Mouse (Mus musculus): ENCODE data around the gene Actr1a. TPM values are rescaled to one million over a fixed set of nuclear protein-coding genes. Genes with fewer than 3 reads are reported as not detected.

Actr1a gene
- 242 and 258 TPM in 2 replicates for polyA plus RNA-seq (2016; fragmentation: Nextera tagmentation; extraction: Ambion mirVana)

DNA sequence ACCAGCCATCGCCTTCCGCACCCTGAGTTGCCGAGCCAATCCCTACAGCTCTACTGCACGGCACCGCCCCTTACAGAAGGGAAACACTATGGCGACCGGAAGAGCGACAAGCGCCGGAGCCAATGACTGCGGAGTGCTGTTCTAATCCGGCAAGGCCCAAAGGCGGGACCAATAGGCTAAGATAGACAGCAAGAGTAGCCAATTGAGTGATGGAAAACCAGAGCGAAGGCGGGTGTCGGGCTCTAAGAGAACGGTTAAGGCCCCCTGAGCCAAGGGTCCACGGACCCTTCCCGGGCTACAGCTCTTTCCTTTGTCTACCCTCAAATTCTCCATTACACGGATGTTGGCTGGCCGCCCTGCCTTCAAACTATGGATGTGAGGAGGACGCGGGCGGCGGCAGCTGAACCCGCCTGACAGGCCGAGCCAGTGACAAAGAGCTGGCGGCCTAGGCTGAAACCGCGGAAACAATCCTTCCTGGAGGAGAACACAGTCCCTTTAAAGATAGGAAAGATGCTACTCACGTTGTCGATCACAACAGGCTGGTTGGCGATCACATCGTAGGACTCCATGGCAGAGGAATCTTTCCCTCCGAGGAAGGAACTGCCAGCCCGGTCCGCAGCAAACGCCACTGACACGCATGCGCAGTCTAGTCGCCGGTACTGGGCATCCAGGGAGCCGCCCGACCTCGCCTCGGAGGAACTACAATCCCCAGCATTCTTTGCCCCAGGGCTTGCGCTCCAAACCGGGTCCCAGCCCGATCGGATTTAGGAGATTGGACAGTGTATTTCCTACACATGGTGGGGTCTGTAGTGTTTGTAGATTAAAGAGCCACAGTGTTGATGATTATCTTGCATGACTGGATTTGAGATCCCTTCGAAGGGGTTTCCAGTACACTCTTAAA lies at the start of gene Actr1a:
TSS of gene Actr1a (minus strand) at position 640 of the 901 bp plus-strand sequence.
- no peaks in the 10 kb centered on the region for H3K9me3 ChIP-seq
- peak within 1 kb of the TSS; percentile 81 for H3K27ac ChIP-seq (replicated peaks)
- no peaks in the 10 kb centered on the region for H3K36me3 ChIP-seq
- H3K9ac ChIP-seq (replicated peaks), result peak within 1 kb of the TSS; percentile 89
- WGBS, result under 1% methylated on average over 51 of the region's 51 CpGs
- peaks cover 43% of the 10 kb centered on the region for H3K4me1 ChIP-seq
- H3K27me3 ChIP-seq, result no peaks in the 10 kb centered on the region
- peak within 1 kb of the TSS; percentile 96 for H3K4me2 ChIP-seq (replicated peaks)
- H3K4me3 ChIP-seq, result peak within 1 kb of the TSS; percentile 87
- ATAC-seq (ENCODE audit: low FRiP score, low read depth), result peak; percentile 92

- H3K9ac ChIP-seq (replicated peaks), result no peak overlapping the region
- peaks cover 43% of the 10 kb centered on the region for H3K4me1 ChIP-seq
- H3K36me3 ChIP-seq, result no peaks in the 10 kb centered on the region
- H3K4me3 ChIP-seq, result no peak overlapping the region
- H3K27ac ChIP-seq (replicated peaks), result peak overlapping the region; percentile 67
- peak; percentile 68; the same call in 1 of the 2 replicates for ATAC-seq (ENCODE audit: low FRiP score, low read depth)
- WGBS, result 8% methylated on average over 6 of the region's 6 CpGs
- H3K9me3 ChIP-seq, result no peaks in the 10 kb centered on the region
- H3K4me2 ChIP-seq (replicated peaks), result no peak overlapping the region
- no peaks in the 10 kb centered on the region for H3K27me3 ChIP-seq
Measured at GRCm38 (mm10) chr19:46444209-46444608, 48.7 kb upstream of the Actr1a start.

DNA sequence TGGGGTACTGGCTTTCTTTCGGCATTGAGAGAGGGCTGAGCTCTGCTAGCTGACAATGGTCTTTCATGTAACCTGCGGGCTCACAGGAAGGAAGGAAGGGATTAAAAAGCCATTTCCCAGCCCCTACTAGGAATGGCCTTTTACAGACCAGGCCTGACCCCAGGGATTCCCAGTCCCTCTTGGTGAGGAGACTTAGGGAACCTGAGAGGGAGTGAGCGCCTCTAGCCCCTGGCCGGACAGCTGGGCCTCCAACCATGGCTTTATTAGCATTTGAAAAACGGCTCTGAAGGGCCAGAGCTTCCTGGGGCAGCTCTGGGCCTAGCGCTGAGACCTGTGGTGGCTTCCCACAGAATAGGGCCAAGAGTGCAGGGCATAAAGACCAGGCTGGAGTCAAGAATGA lies 48.0 kb upstream of the Actr1a start:
- WGBS, result 5% methylated on average over 6 of the region's 6 CpGs
- H3K27me3 ChIP-seq, result no peaks in the 10 kb centered on the region
- no peak for ATAC-seq (ENCODE audit: low FRiP score, low read depth)
- H3K4me2 ChIP-seq (replicated peaks), result no peak overlapping the region
- H3K4me3 ChIP-seq, result no peak overlapping the region
- 0 out of 2 replicates have a peak overlapping the region, but pooled peaks have one; percentile 0 for H3K9ac ChIP-seq (replicated peaks)
- no peaks in the 10 kb centered on the region for H3K9me3 ChIP-seq
- peaks cover 42% of the 10 kb centered on the region for H3K4me1 ChIP-seq
- H3K27ac ChIP-seq (replicated peaks), result peak overlapping the region; percentile 67
- no peaks in the 10 kb centered on the region for H3K36me3 ChIP-seq

GRCm38 (mm10) chr19:46435492-46435891 lies 39.9 kb upstream of the Actr1a start:
- H3K4me3 ChIP-seq, result no peak overlapping the region
- no peak overlapping the region for H3K4me2 ChIP-seq (replicated peaks)
- peak overlapping the region; percentile 60; the same call in 1 of the 2 replicates for H3K27ac ChIP-seq (replicated peaks)
- H3K4me1 ChIP-seq, result peaks cover 21% of the 10 kb centered on the region
- no peak for ATAC-seq (ENCODE audit: low FRiP score, low read depth)
- peaks cover 8% of the 10 kb centered on the region; the same call in 1 of the 2 replicates for H3K36me3 ChIP-seq
- H3K27me3 ChIP-seq, result no peaks in the 10 kb centered on the region
- WGBS, result 6% methylated on average over 7 of the region's 7 CpGs
- H3K9me3 ChIP-seq, result no peaks in the 10 kb centered on the region
- no peak overlapping the region for H3K9ac ChIP-seq (replicated peaks)

DNA sequence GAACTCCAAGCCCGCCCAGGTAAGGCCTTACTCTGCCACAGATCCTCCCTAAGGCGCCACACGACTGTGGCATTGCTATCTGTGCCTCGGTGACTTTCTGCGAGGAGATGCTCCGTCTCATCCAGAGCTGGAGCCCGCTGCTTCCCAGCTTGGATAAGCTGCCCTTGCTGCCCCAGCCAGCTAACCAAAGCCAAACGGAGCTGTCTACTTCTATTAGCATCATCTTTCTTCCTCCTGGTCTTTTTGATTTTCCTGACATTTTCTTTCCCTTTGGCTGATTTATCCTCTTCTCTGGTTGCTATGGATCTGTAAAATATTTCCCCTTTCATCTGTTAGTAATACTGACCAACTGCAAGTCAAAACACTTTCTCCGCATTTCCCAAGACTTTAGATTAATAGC lies 39.0 kb upstream of the Actr1a start:
- Histone ChIP-seq H3K9ac (replicated peaks) (no peak overlapping the region), H3K4me3 (no peak overlapping the region), H3K27ac (replicated peaks) (peak overlapping the region; percentile 60; the same call in 1 of the 2 replicates), H3K4me2 (replicated peaks) (no peak overlapping the region), H3K9me3 (no peaks in the 10 kb centered on the region), H3K36me3 (peaks cover 8% of the 10 kb centered on the region; the same call in 1 of the 2 replicates), H3K4me1 (peaks cover 21% of the 10 kb centered on the region), H3K27me3 (no peaks in the 10 kb centered on the region)
- WGBS, result 55% methylated on average over 9 of the region's 9 CpGs
- no peak for ATAC-seq (ENCODE audit: low FRiP score, low read depth)

GRCm38 (mm10) chr19:46434148-46434547 lies 38.6 kb upstream of the Actr1a start:
- ATAC-seq (ENCODE audit: low FRiP score, low read depth), result no peak
- Histone ChIP-seq H3K9me3 (no peaks in the 10 kb centered on the region), H3K27me3 (no peaks in the 10 kb centered on the region), H3K9ac (replicated peaks) (no peak overlapping the region), H3K4me3 (no peak overlapping the region), H3K4me2 (replicated peaks) (no peak overlapping the region), H3K36me3 (peaks cover 8% of the 10 kb centered on the region; the same call in 1 of the 2 replicates), H3K4me1 (peaks cover 21% of the 10 kb centered on the region), H3K27ac (replicated peaks) (peak overlapping the region; percentile 60; the same call in 1 of the 2 replicates)
- WGBS, result 70% methylated on average over 9 of the region's 9 CpGs

- 0 out of 2 replicates have a peak overlapping the region, but pooled peaks have one; percentile 15 for H3K9ac ChIP-seq (replicated peaks)
- H3K4me3 ChIP-seq, result no peak overlapping the region
- H3K4me1 ChIP-seq, result peaks cover 21% of the 10 kb centered on the region
- WGBS, result 62% methylated on average over 7 of the region's 7 CpGs
- H3K36me3 ChIP-seq, result peaks cover 8% of the 10 kb centered on the region; the same call in 1 of the 2 replicates
- H3K9me3 ChIP-seq, result no peaks in the 10 kb centered on the region
- H3K27me3 ChIP-seq, result no peaks in the 10 kb centered on the region
- ATAC-seq (ENCODE audit: low FRiP score, low read depth), result no peak
- peak overlapping the region; percentile 60; the same call in 1 of the 2 replicates for H3K27ac ChIP-seq (replicated peaks)
- H3K4me2 ChIP-seq (replicated peaks), result no peak overlapping the region
Measured at GRCm38 (mm10) chr19:46433712-46434111, 38.2 kb upstream of the Actr1a start.

- H3K27ac ChIP-seq (replicated peaks), result no peak overlapping the region
- H3K4me1 ChIP-seq, result peaks cover 13% of the 10 kb centered on the region
- H3K27me3 ChIP-seq, result no peaks in the 10 kb centered on the region
- H3K9me3 ChIP-seq, result no peaks in the 10 kb centered on the region
- no peak overlapping the region for H3K4me3 ChIP-seq
- ATAC-seq (ENCODE audit: low FRiP score, low read depth), result no peak
- H3K4me2 ChIP-seq (replicated peaks), result no peak overlapping the region
- H3K9ac ChIP-seq (replicated peaks), result no peak overlapping the region
- peaks cover 13% of the 10 kb centered on the region; the same call in 1 of the 2 replicates for H3K36me3 ChIP-seq
Measured at GRCm38 (mm10) chr19:46429250-46429649, 33.7 kb upstream of the Actr1a start.

GRCm38 (mm10) chr19:46426488-46426887 lies 30.9 kb upstream of the Actr1a start:
- Histone ChIP-seq H3K4me1 (peaks cover 25% of the 10 kb centered on the region), H3K9ac (replicated peaks) (no peak overlapping the region), H3K4me3 (no peak overlapping the region), H3K36me3 (peaks cover 7% of the 10 kb centered on the region; the same call in 1 of the 2 replicates), H3K9me3 (no peaks in the 10 kb centered on the region), H3K27ac (replicated peaks) (no peak overlapping the region), H3K27me3 (no peaks in the 10 kb centered on the region), H3K4me2 (replicated peaks) (no peak overlapping the region)
- ATAC-seq (ENCODE audit: low FRiP score, low read depth), result no peak
- WGBS, result 60% methylated on average over 12 of the region's 12 CpGs

DNA sequence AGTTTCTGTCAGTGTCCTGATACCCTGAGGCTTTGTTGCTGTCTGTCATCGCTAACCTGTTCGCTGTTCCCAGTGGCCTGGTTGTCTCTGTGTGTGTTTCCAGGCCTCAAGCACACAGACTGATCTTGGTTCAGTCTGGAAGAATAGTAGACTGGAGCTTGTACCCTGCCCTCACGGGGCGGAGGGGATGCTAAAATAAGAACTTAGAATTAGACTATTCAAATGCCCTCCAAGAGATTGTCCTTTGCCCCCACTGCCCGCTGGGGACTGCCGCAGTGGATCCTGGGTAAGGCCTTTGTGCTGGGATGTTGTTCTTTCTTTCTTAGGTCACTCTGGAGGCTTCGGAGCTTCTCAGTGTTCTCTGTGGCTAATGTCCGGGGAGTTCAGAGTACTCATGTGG lies 29.7 kb upstream of the Actr1a start:
- ATAC-seq (ENCODE audit: low FRiP score, low read depth), result no peak
- no peaks in the 10 kb centered on the region for H3K27me3 ChIP-seq
- WGBS, result 83% methylated on average over 8 of the region's 8 CpGs
- no peak overlapping the region for H3K4me2 ChIP-seq (replicated peaks)
- no peak overlapping the region for H3K4me3 ChIP-seq
- no peak overlapping the region for H3K27ac ChIP-seq (replicated peaks)
- no peak overlapping the region for H3K9ac ChIP-seq (replicated peaks)
- H3K36me3 ChIP-seq, result peaks cover 5% of the 10 kb centered on the region; the same call in 1 of the 2 replicates
- no peaks in the 10 kb centered on the region for H3K9me3 ChIP-seq
- peaks cover 31% of the 10 kb centered on the region for H3K4me1 ChIP-seq

- H3K4me3 ChIP-seq, result no peak overlapping the region
- H3K9me3 ChIP-seq, result no peaks in the 10 kb centered on the region
- H3K27me3 ChIP-seq, result no peaks in the 10 kb centered on the region
- H3K9ac ChIP-seq (replicated peaks), result no peak overlapping the region
- H3K4me1 ChIP-seq, result peaks cover 31% of the 10 kb centered on the region
- ATAC-seq (ENCODE audit: low FRiP score, low read depth), result peak; percentile 19; the same call in 1 of the 2 replicates
- 48% methylated on average over 11 of the region's 11 CpGs for WGBS
- H3K36me3 ChIP-seq, result 0 out of 2 replicates have a peak, but pooled peaks cover 5% of the 10 kb centered on the region
- H3K4me2 ChIP-seq (replicated peaks), result no peak overlapping the region
- H3K27ac ChIP-seq (replicated peaks), result peak overlapping the region; percentile 68
Measured at GRCm38 (mm10) chr19:46422384-46423338, 27.1 kb upstream of the Actr1a start.
